ENCODE assay signal across 8 mouse cellular contexts in genomic region chr12:78749378-78749801, GRCm38 (mm10). TPM values are rescaled to one million over a fixed set of nuclear protein-coding genes. Genes with fewer than 3 reads are reported as not detected.
DNase-seq lines count a peak whose midpoint lies in the region; TF ChIP-seq lines count a peak whose summit lies in the region.

No protein-coding gene starts in this region.

- H3K27ac ChIP-seq in midbrain, embryonic 10.5 days (replicated peaks) = peak overlapping the region; percentile 95
- H3K27ac ChIP-seq in spleen, adult 2 months (ENCODE audit: insufficient read depth, low read length) = peak overlapping the region; percentile 50; the same call in 1 of the 2 replicates

- no peak for TF ChIP-seq POLR2A in spleen, adult 2 months (IDR thresholded peaks at IDR 0.05; ENCODE audit: low read depth, low read length)

- H3K4me3 ChIP-seq in C2C12 (ENCODE audit: insufficient read depth, poor library complexity, severe bottlenecking) = peak overlapping the region; percentile 60
- H3K4me3 ChIP-seq in midbrain, embryonic 10.5 days = peak overlapping the region; percentile 84
- H3K4me3 ChIP-seq in spleen, adult 2 months (ENCODE audit: extremely low read depth, insufficient read depth, insufficient read length) = peak overlapping the region; percentile 86

- H3K79me3 ChIP-seq in C2C12 (ENCODE audit: low read depth) = peaks cover 25% of the 10 kb centered on the region

- no peaks in the 10 kb centered on the region for H3K36me3 ChIP-seq in C2C12 (ENCODE audit: control insufficient read depth, insufficient read depth)
- no peaks in the 10 kb centered on the region for H3K36me3 ChIP-seq in midbrain, embryonic 10.5 days
- no peaks in the 10 kb centered on the region for H3K36me3 ChIP-seq in spleen, adult 2 months (ENCODE audit: control insufficient read depth, insufficient read depth, low read length)

- under 1% methylated on average over 25 of the region's 25 CpGs for WGBS in midbrain, embryonic 10.5 days
- WGBS in spleen, adult 2 months = 1% methylated on average over 25 of the region's 25 CpGs

- H3K4me1 ChIP-seq in midbrain, embryonic 10.5 days = peaks cover 19% of the 10 kb centered on the region
- no peaks in the 10 kb centered on the region; the same call in 1 of the 2 replicates for H3K4me1 ChIP-seq in spleen, adult 2 months (ENCODE audit: control insufficient read depth, insufficient read depth, insufficient read length)

- no peaks in the 10 kb centered on the region for H3K9me3 ChIP-seq in midbrain, embryonic 10.5 days (replicated peaks)

- DNase-seq in adrenal gland, postnatal 14 days = peak; percentile 81
- DNase-seq in embryo, embryonic 9.5 days (ENCODE audit: extremely low spot score) = peak; percentile 74
- peak; percentile 30 to 63 for DNase-seq in gastrocnemius, postnatal 4 days (ENCODE audit: low spot score in 2 of 2)
- peak; percentile 68 for DNase-seq in kidney, adult 11 months
- DNase-seq in left cerebral cortex, postnatal 4 days = peak; percentile 35
- peak; percentile 71 for DNase-seq in midbrain, embryonic 10.5 days (ENCODE audit: low spot score)
- DNase-seq in spleen, adult 2 months (ENCODE audit: low read depth in 1 of 2, low spot score in 2 of 2) = peak in 1 of 2 experiments; percentile 25

- H3ac ChIP-seq in C2C12 (ENCODE audit: control insufficient read depth, insufficient read length, low read depth) = peak overlapping the region; percentile 68

- H3K79me2 ChIP-seq in C2C12 (ENCODE audit: control insufficient read depth, insufficient read depth) = peaks cover 43% of the 10 kb centered on the region

- intact Hi-C loops in left cerebral cortex, postnatal 4 days (cut with DNase I) = no loop called here

- no peaks in the 10 kb centered on the region for H3K27me3 ChIP-seq in C2C12 (ENCODE audit: control insufficient read depth, insufficient read depth, insufficient read length)
- H3K27me3 ChIP-seq in midbrain, embryonic 10.5 days (ENCODE audit: low read depth, poor library complexity, severe bottlenecking) = peaks cover 18% of the 10 kb centered on the region
- H3K27me3 ChIP-seq in spleen, adult 2 months (ENCODE audit: control insufficient read depth, insufficient read depth, low read length) = no peaks in the 10 kb centered on the region

- no peak for TF ChIP-seq CTCF in C2C12 (IDR thresholded peaks at IDR 0.05; ENCODE audit: control insufficient read depth, insufficient read depth, insufficient read length)
- no peak for TF ChIP-seq CTCF in spleen, adult 2 months (IDR thresholded peaks at IDR 0.05; ENCODE audit: extremely low read depth, insufficient read depth, insufficient read length, insufficient replicate concordance)

TF ChIP-seq in C2C12, 6 proteins besides CTCF, POLR2A, EP300 and RAD21:
- TF ChIP-seq FOSL1 (IDR thresholded peaks at IDR 0.05; ENCODE audit: insufficient read depth, low read length, poor library complexity, severe bottlenecking) (no peak), CEBPB (IDR thresholded peaks at IDR 0.05; ENCODE audit: low read depth) (no peak), USF1 (IDR thresholded peaks at IDR 0.05; ENCODE audit: low read depth) (no peak), MAX (IDR thresholded peaks at IDR 0.05) (no peak), MYOD1 (IDR thresholded peaks at IDR 0.05; ENCODE audit: control insufficient read depth, insufficient read length, low read depth) (no peak), MYOG (IDR thresholded peaks at IDR 0.05; ENCODE audit: control insufficient read depth, extremely low read depth, insufficient read length) (no peak)

RNA-seq across cellular contexts. Expression of gene Mpp5, which starts 0.7 kb away (rescaled TPM):
- 2.6 TPM for polyA plus RNA-seq in C2C12 (2012; fragmentation: generic; extraction: Trizol)
- 22.3 TPM in 2 replicates for total RNA-seq in adrenal gland, postnatal 14 days (2021)
- 10 to 100 TPM; 24.2 to 29.6 TPM for total RNA-seq in gastrocnemius, postnatal 4 days (2021)
- 10 to 100 TPM in 1 of 2 experiments, 1 to 10 TPM in 1; 9.8 to 11.1 TPM for total RNA-seq in left cerebral cortex, postnatal 4 days (2021)
- polyA plus RNA-seq in midbrain, embryonic 10.5 days (2016; fragmentation: Nextera tagmentation; extraction: Ambion mirVana) = 29.8 and 30.3 TPM in 2 replicates
- polyA plus RNA-seq in spleen, adult 2 months (2012; rRNA removed) = 0.44 and 0.49 TPM in 2 replicates

RNA-seq across cellular contexts. Expression of gene Fam71d, which starts 58.1 kb away (rescaled TPM):
- polyA plus RNA-seq in C2C12 (2012; fragmentation: generic; extraction: Trizol) = not detected
- total RNA-seq in adrenal gland, postnatal 14 days (2021) = 0.85 TPM in 1 of 2 replicates, not detected in the other
- under 1 TPM in 1 of 2 experiments, not detected in 1; 0.17 TPM for total RNA-seq in gastrocnemius, postnatal 4 days (2021)
- 1 to 10 TPM in 1 of 2 experiments, under 1 TPM in 1; 0.54 to 2.3 TPM for total RNA-seq in left cerebral cortex, postnatal 4 days (2021)
- polyA plus RNA-seq in midbrain, embryonic 10.5 days (2016; fragmentation: Nextera tagmentation; extraction: Ambion mirVana) = not detected in 2 replicates
- polyA plus RNA-seq in spleen, adult 2 months (2012; rRNA removed) = not detected in 2 replicates
